Mouse (Mus musculus): ENCODE results near the gene Pop4. TPM values are rescaled to one million over a fixed set of nuclear protein-coding genes. Genes with fewer than 3 reads are reported as not detected.

Pop4 gene
- total RNA-seq, 1 experiment from 2014 or later: 60.1 TPM

GRCm38 (mm10) chr7:38219526-38219925, 51.7 kb downstream of the Pop4 start:
- no peak for DNase-seq

DNA sequence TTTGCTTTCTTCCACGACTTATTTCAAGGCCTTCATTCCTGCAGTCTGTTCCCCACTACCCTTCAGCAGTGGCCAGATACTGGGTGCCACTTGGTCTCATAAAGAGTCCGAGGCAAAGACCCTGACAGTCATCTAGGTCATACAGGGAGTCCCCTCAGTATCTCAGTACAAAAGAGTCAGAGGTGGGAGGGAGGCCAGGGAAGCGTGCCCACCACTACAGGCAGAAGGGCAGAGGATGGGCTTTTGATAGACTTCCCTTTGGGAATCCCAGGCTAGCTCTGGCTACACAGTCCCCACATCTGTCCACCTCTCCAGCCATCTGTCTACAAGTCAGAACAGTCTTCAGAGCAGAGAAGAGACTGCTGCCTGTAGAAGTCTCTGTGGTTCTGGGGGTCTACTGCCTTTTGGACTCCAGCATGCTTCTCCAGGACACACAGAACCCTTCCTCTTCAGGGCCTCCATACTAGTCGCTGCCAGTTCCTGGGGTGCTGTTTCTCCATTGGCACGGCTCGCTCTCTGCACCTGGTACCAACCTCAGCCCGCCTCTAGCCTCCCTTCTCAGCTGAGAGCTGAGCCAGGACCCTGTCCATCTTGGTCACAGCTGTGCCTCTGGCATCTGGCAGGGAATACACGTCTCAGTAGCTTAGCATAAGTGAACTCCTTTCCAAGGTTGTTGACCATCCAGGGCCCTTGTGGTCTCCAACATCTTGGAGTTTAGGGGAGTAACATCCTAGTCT, 52.4 kb downstream of the Pop4 start:
- DNase-seq: no peak

DNA sequence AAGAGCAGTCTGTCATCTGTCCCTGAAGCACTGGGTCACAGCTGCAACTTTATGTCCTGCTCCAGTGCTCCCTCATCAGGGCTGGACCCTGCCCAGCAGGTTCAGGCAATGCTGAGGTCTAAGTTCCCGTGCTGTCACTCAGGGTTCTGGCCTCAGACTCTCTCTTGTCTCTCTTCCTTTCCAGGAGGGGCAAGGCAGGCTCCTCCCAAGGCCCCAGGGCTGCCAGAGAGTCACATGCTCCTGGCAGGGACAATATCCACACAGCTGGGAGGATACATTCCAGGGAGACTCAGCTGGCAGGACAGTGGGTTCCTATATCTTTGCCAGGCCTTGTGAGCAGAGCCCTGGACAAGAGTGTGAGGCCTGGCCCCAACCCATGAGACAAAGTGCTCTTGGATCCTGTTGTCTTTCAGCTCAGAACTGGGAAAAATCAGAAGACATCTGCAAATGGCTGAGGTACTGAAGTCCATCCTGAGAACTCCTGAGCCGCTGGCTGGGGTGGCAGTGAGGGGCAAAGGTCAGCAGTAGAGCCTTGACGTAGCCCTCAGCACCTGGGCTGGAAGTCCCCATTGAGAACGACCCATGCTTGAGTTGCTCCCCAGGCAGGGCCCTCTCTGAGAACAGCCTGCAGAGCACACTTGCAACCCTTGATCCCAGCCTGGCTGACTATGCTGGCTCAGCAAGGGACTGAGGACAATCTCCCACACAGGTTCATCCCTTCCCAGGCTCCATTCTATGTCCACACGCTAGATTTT, 53.6 kb downstream of the Pop4 start:
- peak; percentile 71 for DNase-seq

- no peak for DNase-seq
Measured at GRCm38 (mm10) chr7:38215697-38216096, 55.5 kb downstream of the Pop4 start.

DNA sequence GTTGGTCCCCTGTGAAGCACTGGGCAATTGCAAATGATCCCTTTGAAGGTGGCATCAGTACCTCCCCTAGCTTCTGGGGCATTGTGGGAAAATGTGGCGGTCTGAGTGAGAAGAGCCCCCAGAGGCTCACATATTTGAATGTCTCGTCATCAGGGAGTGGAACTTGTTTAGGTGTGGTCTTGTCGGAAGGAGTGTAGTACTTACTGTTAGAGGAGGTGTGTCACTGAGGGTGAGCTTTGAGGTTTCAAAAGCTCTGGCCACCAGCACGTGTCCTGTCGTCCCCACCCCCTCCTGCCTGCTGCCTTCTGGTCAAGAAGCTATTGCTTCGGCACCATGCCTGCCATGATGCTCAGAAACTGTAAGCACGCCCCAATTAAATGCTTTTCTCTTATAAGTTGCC, 55.9 kb downstream of the Pop4 start:
- no peak for DNase-seq

- DNase-seq: no peak
Measured at GRCm38 (mm10) chr7:38214473-38215214, 56.6 kb downstream of the Pop4 start.

DNA sequence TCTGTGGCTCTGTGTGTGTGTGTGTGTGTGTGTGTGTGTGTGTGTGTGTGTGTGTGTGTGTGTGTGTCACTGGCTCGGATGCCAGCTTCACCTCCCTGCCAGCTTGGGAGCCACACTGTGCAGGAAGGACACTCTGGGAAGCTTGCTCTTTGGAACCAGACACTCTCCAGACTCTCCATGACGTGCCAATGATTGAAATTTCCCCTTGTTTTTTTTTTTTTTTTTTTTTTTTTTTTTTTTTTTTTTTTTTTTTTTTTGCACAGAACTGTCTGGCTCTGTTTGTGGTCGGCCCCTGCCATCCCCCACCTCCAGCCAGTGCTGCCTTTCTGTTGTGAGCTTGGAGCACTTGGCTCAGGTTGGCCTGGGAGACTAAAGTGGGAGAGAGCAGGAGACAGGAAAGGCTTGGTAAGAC, 58.6 kb downstream of the Pop4 start:
- no peak for DNase-seq

Other genes with a start within 250 kb of the Pop4 start
- 49.6 and 52.6 TPM in 2 replicates for gene Uri1, start 247.9 kb downstream of the Pop4 start, total RNA-seq (2021)
- 4.3 and 8.5 TPM in 2 replicates for gene Ccne1, start 163.9 kb downstream of the Pop4 start, total RNA-seq (2021)
- gene 1600014C10Rik, start 88.2 kb downstream of the Pop4 start, total RNA-seq (2021): 31.1 and 39.9 TPM in 2 replicates
- gene Plekhf1, start 43.4 kb downstream of the Pop4 start, total RNA-seq (2021): 1.9 and 2.2 TPM in 2 replicates